Mouse (Mus musculus): ENCODE measurements around the gene Etv3. TPM values are rescaled to one million over a fixed set of nuclear protein-coding genes. Genes with fewer than 3 reads are reported as not detected.
"Not testable (repeated sequence)": the region's sequence is repeated elsewhere in the genome, so short reads cannot be mapped to it uniquely, and the experiment has no call there.

Gene Etv3
- 10 to 100 TPM; 20.2 to 21.6 TPM for total RNA-seq (2021)

DNA sequence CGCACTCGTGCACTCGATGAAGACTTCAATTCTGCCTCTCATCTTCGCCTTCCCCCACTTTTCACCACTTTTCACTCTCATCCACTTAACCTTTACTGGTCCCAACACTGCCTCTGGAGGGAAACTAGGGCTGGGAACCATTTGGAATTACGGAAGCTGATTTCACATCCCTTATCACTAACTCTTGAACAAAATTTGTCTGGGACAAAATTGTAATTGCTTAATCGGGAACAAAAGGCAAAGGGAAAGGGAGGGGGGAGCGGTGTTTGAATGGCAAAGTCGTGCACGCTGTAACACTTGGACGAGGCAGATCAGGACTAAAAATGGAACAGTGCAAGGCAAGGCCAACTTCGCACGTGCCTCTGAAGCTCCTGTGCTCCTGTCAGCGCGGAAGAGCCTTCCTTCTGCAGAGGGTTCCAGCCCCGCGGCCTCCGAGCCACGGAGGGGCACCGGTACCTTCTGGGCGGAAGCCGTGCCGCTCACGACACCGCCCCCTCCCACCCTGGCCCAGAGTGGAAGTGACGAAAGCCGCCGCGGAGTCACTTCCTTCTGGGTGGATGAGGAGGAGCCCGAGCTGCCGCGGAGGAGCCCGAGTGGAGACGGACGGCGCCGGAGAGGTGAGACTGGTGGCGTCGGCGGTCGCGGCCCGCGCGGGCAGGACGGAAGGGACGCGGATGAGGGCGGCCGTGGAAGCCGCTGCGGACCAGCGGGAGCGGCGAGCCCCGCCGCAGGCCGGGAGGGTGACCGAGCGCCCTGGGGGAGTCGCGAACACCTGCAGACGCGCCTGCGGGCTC lies at the start of gene Etv3:
Etv3 (plus strand) TSS at position 365 of the 794 bp plus-strand sequence.
- DNase-seq (ENCODE audit: extremely low spot score in 1 of 2, low spot score in 1 of 2) = peak; percentile 83 to 89

DNA sequence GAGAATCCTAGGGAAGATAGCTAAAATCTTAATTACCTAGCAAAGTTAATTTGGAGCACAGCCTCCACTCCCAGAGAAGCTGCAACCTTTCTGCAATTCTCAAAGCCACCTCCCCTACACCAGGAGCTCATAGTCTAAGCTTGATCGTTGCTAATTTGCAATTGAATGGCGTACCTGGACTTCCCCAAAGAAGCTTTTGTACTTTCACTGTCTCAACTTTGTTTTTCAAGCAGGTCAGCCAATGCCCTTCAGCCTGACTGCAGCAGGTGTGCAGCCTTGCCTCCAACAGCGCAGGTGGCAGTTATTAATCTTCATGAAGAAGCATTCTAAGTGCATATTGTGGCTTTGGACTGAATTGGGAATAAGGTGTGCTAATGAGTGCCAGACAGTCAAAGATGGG lies 47.3 kb upstream of the Etv3 start:
- not testable (repeated sequence) for DNase-seq (ENCODE audit: extremely low spot score in 1 of 2, low spot score in 1 of 2)

DNA sequence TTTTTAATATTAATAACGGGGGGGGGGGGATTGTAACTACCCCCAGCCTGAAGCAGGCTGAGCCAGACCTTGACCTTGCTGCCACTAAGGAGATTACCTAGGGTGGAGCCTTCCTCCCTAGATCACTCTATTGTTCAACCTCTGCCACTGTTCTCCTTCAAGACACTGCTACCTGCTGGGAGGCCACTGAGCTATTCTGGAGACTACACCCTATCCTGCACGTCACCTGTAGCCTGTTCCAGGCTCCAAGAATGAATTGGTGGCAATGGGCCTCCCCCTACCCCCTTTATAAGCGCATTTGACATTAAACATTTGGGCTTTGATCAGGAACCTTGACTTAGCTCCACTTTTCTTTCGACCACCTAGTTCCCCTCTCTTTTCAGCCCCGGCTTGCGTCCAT lies 46.6 kb upstream of the Etv3 start:
- DNase-seq (ENCODE audit: extremely low spot score in 1 of 2, low spot score in 1 of 2) = not testable (repeated sequence)

DNA sequence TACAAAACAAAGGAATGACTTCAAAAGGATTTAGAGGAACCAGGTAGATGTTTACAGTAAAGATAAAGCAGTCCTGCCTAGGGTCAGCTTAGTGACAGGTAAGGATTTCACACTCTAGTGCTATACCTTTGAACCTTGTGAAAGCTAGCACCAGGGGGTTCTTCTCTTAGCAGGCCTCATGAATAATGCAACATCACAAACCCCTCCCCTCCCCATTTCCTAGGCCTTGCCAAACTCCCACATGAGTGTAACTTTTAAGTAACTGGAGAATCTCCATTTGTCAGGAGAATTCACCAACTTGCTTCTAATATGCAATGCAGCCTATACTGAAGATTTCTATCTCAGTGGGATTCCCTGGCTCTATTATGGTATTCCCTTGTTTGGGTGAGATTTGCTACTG lies 46.0 kb upstream of the Etv3 start:
- DNase-seq (ENCODE audit: extremely low spot score in 1 of 2, low spot score in 1 of 2) = not testable (repeated sequence)

DNA sequence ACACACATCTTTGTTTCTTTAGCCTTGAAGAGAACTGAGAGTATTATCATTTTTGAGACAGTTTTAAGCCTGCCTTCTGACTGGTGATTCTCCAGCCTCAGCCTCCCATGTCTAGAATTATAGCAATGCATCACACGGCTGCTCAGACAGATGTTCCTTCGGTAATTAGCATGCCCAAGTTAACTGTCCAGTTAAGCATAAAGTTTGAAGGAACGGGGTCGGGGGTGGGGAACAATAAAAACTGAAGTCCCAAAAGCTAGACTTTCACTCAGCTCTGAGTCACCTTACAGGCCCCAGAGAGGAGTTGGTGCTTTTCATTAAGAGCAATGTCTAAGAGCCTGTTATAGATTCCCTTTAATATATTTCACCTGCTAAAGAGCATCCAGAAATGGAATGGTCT lies 37.8 kb upstream of the Etv3 start:
- DNase-seq (ENCODE audit: extremely low spot score in 1 of 2, low spot score in 1 of 2) = no peak

DNA sequence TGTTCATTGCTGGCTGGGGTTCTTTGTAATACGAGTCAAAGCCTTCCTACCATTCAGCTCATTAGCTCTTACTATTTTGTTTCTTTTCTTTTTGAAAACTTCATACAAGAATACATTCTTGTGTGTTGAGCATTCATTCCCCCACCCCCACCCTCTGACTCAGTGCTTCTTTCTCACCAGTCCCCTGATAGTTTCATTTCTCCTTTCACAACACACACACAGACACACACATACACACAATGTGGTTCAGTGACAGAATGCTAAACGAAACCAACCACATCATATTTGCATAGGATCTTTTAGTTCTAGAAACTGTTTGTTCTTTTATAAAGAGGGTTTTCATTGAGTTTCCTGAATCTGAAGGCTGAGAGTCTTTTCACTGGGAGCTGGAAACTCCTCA lies 37.3 kb upstream of the Etv3 start:
- no peak for DNase-seq (ENCODE audit: extremely low spot score in 1 of 2, low spot score in 1 of 2)

DNA sequence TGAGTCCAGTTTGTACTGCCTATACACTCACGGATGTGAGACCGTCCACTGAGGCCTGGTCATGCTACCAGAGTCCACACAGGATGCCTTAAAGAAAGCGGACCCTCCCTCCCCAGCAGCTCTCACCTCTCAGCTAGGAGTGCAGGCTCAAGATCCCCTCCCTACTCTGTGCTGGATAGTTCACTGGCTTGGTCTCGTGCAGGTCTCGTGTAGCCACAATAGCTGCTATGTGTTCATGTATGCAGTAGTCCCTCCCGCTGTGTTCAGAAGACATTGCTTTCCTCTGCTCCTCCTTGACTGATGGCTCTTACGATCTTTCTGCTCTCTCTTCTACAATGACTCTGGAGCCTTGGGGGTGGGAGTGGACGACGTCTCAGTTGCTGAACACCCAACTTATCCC lies 26.9 kb upstream of the Etv3 start:
- no peak for DNase-seq (ENCODE audit: extremely low spot score in 1 of 2, low spot score in 1 of 2)

DNA sequence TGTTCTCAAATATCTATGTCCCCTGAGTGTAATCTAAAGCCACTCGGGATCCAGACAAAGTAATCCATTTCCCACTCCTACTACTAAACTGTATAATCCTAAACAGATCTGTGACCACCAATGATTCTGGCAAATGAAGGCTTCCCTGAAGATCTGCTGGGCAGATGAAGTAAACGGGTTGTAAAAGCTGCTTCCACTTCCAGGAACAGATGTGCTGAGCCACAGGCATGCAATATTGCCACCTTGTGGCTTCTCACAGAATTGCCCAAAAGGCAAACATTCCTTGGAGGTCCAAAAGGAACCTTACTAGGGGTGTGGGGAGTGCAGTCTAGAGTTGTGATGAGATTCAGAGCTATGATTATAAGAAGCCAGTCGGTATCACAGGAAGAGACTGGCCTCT lies 26.1 kb upstream of the Etv3 start:
- peak; percentile 60 to 78 for DNase-seq (ENCODE audit: extremely low spot score in 1 of 2, low spot score in 1 of 2)

DNA sequence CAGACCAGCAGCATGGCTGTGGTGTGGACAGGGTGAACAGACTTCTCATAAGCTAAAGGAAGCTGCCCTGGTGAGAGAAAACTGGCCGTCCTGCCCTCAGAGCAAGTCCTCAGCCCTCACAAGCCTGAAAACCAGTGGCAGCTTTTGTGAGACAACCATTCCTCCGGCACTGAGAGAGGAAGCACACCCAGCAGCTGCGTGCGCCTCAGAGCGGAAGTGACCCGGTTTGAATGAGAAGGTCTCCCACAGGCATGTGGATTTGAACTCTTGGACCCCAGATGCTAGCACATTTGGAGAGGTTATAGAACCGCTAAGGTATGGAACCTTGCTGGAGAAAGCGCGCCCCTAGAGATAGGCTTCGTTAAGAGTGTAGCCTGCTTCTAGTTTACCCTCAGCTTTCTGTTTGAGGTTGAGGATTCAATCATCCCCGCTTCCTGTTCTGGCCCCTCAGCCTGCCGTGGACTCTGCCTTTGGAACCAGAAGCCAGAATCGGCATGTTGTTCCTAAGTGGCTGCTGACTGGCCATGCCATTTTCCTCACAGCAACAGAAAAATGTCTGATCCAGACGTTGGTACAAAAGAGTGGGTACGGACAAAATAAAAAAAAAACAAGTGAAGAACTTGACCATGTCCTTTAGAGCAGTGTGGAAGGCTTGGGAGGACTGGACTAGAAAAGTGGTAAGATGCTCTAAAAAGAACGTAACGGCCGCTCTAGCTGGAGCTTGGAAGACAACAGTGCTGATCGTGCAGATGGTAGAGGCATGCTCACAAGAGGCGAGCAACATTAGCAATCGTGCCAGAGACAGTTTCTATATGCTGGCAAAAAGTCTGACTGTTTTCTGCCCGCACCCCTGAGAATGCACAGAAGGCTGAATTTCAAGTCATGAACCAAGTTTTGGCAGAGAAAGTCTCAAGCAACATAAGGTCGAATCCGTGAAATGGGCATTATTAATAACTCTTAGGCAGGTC lies 24.8 kb upstream of the Etv3 start:
- DNase-seq (ENCODE audit: extremely low spot score in 1 of 2, low spot score in 1 of 2) = no peak

DNA sequence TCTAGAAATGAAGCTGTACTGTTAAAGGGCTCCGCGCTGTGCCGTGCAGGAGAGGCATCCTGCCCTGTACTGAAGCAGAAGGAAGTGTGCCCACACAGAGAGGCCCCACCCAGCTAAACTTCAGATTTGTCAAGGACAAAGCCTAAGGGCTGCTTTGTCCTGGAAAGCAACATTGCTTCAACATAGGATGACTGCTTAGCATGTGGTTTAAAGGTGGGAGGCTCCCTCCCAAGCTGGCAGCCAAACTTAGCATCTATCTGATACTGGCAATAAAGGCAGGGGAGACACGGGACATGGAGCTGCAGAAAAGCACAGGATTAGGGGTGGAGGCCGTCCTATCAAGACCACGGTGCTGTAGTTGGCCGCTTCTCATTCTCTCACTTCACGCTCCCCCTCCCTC lies 24.1 kb upstream of the Etv3 start:
- no peak for DNase-seq (ENCODE audit: extremely low spot score in 1 of 2, low spot score in 1 of 2)

DNA sequence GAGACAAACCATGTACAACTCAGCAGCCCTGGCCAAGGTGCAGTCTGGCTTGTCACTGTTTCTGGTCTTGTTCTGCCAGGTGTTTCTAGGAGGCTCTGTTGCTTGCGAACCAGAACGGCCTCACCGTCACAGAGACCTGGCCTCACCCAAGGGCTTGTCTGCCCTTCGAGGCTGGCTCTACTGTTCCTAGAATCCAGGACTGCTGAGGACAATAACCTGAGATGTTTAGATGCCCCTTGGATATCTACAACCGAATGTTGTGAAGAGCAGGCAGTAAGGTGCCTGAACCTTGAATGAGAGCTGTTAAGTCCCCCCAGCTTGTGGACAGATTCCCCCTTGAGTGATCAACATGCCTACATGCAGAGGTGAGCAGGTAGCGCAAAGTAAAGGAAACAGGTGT lies 22.4 kb upstream of the Etv3 start:
- no peak for DNase-seq (ENCODE audit: extremely low spot score in 1 of 2, low spot score in 1 of 2)

DNA sequence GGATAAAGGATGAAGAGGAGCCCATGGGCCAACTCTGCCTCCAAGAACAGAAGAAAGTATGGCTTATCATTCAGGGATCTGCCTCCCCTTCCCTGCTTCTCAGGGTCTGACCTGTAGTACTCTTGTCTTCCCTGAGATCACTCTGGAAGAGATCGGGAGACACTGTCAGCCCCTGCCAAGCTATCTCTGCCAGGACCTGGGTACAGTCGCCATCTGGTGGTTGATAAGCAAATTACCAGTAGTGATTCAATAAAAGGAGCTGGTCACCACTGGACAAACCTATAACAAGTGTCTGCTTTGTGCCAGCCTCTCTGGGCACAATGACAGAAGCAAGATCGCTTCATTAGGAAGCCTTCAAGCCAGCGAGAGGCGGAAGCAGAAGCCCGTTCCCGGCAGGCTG lies 20.9 kb upstream of the Etv3 start:
- DNase-seq (ENCODE audit: extremely low spot score in 1 of 2, low spot score in 1 of 2) = peak in 1 of 2 experiments; percentile 51

DNA sequence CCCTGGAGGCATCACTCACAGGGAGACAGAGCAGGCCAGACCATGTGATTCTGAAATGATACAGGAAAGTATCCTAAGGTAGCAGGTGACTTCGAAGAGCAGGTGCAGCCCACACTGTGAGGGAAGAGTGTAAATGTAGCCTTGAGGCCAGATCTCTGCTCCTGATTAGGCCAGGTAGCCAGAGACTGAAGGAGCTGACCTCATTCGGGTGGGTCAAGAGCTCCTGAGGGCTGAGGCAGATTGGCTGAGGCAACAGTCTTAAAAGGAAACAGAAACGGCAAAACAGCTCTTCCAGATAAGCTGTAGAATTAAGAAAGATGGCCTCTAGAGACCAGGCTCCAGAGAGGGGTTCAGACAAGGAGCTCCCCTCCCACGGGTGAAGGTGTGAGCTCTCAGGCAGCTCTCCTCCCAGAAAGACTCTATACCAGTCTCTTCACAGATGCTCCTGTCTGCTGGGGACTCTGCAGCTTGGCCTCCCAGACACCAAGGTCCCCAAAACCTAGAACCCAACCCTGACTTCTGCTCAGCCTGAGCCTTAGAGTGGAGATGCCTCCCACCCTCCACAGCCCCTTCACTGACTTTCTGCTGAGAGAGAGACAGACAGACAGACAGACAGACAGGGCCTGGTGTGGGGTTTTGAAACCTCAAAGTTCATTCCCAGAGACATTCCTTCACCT lies 20.3 kb upstream of the Etv3 start:
- no peak for DNase-seq (ENCODE audit: extremely low spot score in 1 of 2, low spot score in 1 of 2)

DNA sequence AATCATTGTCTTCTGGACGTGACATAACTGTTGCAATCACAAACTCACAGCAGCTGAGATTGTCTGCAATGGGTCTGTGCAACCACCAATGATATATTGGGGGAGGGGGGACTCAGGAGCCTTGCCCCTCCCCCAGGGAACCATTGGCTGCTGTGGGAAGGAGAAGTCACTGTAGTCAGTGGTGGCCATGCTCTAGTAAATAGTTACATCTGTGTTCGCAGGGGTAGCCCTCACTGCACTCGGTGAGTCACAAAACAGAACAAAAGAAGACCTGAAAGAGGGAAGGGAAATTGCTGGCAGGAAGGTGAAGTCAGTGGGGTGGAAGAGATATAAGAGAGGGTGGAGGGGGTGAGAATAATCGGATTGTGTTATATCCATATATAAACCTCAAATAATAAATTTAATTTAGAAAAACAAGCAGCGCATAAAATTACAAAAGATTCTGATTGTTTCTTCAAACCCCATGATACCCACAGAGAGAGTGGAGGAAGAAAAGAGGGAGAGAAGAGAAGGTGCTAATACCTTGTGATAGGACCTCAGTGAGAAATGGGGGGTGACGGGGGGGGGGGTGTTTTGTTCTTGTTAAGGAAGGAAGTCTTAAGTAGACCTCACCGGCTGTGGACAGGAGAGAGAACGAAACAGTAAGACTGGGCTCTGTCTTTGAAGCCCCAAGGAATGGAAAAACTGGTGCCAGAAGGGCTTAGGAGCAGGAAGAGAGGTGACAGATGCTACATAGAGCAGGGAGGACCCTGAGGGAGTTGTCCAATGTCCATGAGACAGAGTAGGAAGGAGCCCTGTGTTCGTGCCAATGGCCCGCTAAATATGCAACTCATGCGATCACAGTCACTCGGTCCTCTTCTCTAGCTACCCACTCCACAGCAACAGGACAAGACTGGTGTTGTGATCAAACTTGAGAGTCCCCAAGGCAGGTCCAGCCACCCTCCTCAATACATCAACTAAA lies 18.5 kb upstream of the Etv3 start:
- no peak for DNase-seq (ENCODE audit: extremely low spot score in 1 of 2, low spot score in 1 of 2)

DNA sequence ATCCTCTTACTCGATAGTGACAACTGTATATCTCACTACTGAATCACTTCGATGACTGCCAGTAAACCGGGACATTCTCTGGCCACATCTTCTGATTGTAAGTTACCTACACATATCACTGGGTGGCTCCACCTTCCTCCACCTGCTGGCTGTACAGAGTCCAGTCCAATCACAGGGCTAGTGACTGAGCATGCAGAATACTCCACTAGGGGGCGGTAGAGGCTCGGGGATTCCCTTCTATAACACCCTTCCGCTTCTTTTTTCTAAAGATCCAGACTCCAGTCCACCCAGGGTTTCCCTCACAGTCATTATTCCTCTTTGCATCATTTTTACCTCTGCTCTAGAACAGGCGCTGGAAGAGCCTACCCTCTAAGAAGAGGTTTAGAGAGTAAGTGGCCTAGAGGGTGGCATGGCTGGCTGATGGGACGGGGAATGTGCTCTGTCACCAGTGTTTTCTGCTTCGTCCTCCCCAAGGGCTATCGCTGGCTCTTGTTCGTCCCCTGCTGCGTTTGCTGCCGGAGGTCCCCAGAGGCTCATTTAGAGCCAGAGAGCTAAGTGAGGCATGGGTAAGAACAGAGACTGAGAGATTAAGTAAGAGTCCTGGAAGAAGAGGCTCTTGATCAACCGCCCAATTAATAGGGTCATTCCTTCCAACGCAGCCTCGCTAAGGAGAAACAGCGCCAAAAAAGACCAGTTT lies 16.9 kb upstream of the Etv3 start:
- DNase-seq (ENCODE audit: extremely low spot score in 1 of 2, low spot score in 1 of 2) = peak; percentile 62 to 94

DNA sequence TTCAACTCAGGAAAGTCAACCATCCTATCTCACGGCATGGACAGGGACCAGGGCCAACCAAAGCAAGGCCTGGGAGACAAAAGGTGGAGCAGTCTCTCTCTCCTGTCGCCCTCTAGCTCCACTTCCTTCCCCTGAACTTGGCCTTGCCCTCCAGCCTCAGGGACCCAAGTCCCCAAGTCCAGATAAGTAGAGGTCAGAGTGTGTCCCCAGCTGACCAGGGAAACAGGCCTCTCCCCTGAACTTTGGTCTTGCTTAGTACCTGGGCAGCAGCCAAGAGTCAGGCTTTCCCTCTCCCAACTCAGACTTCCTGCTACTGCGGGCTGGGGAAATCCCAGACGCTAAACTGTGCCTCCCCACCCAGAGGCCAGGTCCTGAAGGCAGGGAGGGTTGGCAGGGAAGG lies 16.1 kb upstream of the Etv3 start:
- DNase-seq (ENCODE audit: extremely low spot score in 1 of 2, low spot score in 1 of 2) = no peak

DNA sequence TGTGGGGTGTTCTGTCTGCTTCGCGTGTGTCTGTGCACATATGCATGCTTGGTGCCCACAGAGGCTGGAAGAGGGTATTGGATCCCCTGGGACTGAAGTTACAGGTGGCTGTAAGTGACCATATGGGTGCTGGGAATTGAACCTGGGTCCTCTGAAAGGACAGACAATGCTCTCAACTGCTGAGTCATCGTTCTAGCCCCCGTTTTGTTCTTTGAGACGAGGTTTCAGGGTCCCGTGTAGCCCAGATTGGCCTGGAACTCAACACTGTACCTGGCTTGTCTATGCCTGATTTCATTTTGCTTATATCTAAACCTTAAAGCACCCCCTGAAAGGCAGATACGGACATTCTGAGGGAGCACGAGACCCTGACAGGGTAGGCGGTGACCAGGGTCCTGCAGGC lies 14.4 kb upstream of the Etv3 start:
- no peak for DNase-seq (ENCODE audit: extremely low spot score in 1 of 2, low spot score in 1 of 2)

DNA sequence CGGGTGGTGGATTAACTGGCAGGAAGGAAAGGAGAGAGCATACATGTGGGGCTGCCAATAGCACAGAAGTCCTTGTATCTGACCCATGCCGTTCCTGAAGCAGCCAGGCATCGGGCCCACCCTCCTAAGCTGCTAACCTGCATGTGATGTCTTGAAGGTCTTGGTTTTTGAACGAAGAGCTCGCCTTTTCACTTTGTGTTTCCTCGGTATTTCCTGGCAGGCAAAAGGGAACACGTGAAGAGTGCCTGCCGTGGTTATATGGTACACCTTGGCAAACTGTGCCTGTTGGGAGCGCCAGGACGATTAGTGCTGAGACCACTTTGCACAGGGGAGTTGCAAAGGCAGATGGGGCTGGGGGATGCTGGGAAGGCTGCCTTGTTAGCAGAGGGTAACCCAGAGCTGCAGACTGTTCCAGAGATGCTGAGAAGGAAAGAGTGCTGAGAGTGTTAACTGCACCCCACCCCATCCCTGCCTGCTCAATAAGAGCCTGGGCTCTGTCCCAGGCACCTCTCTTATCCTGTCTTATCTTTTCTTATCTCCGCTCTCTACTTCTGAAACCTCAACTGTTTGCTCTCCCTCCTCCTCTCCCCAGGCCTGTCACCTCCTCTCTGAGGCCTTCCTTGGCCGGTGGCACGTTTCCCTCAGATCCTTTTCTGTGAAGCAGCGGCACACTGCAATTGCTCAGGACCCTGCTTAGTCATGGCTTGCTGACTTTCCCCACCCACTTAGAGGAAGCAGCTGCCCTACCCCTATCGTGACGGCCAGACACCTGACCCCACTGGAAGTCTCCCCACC lies 13.0 kb upstream of the Etv3 start:
- no peak for DNase-seq (ENCODE audit: extremely low spot score in 1 of 2, low spot score in 1 of 2)

Data from layer of hippocampus, postnatal 25 days (tissue).